Mouse (Mus musculus): ENCODE measurements around the gene Kcnb1. TPM values are rescaled to one million over a fixed set of nuclear protein-coding genes. Genes with fewer than 3 reads are reported as not detected.

The Kcnb1 gene
- total and polyA plus RNA-seq, 2 experiments from 2014 or later: 6.4 to 29.8 TPM

- Histone ChIP-seq H3K9me3 (ENCODE audit: low read length) (no peaks in the 10 kb centered on the region), H3K4me3 (ENCODE audit: low read depth, low read length) (no peak overlapping the region), H3K27ac (ENCODE audit: low read depth, low read length) (no peak overlapping the region), H3K4me1 (ENCODE audit: insufficient read depth, low read length) (no peaks in the 10 kb centered on the region), H3K9ac (replicated peaks; ENCODE audit: low read length, poor library complexity, severe bottlenecking) (no peak overlapping the region), H3K36me3 (ENCODE audit: insufficient read depth, low read length) (no peaks in the 10 kb centered on the region; the same call in 1 of the 2 replicates), H3K27me3 (ENCODE audit: insufficient read depth, low read length) (no peaks in the 10 kb centered on the region), H3K4me2 (ENCODE audit: low read depth, low read length, poor library complexity, severe bottlenecking) (no peak overlapping the region)
- 96% methylated on average over 10 of the region's 10 CpGs for WGBS
- TF ChIP-seq CTCF (IDR thresholded peaks at IDR 0.05): no peak
- no peak for ATAC-seq (ENCODE audit: low FRiP score)
- peak; percentile 6 for DNase-seq (ENCODE audit: low spot score)
These were observed 26.8 kb downstream of the Kcnb1 start for GRCm38 (mm10) chr2:167163134-167163533.

- Histone ChIP-seq H3K4me1 (ENCODE audit: insufficient read depth, low read length) (no peaks in the 10 kb centered on the region), H3K4me2 (ENCODE audit: low read depth, low read length, poor library complexity, severe bottlenecking) (no peak overlapping the region), H3K27ac (ENCODE audit: low read depth, low read length) (no peak overlapping the region), H3K4me3 (ENCODE audit: low read depth, low read length) (no peak overlapping the region), H3K36me3 (ENCODE audit: insufficient read depth, low read length) (no peaks in the 10 kb centered on the region; the same call in 1 of the 2 replicates), H3K9ac (replicated peaks; ENCODE audit: low read length, poor library complexity, severe bottlenecking) (no peak overlapping the region), H3K27me3 (ENCODE audit: insufficient read depth, low read length) (no peaks in the 10 kb centered on the region), H3K9me3 (ENCODE audit: low read length) (no peaks in the 10 kb centered on the region)
- ATAC-seq (ENCODE audit: low FRiP score) (no peak), DNase-seq (ENCODE audit: low spot score) (peak; percentile 62)
- no peak for TF ChIP-seq CTCF (IDR thresholded peaks at IDR 0.05)
- 74% methylated on average over 10 of the region's 10 CpGs for WGBS
These were observed 27.4 kb downstream of the Kcnb1 start for GRCm38 (mm10) chr2:167162516-167163021.

GRCm38 (mm10) chr2:167159721-167160120, 30.2 kb downstream of the Kcnb1 start:
- Histone ChIP-seq H3K27ac (ENCODE audit: low read depth, low read length) (no peak overlapping the region), H3K27me3 (ENCODE audit: insufficient read depth, low read length) (no peaks in the 10 kb centered on the region), H3K4me3 (ENCODE audit: low read depth, low read length) (no peak overlapping the region), H3K4me2 (ENCODE audit: low read depth, low read length, poor library complexity, severe bottlenecking) (no peak overlapping the region), H3K36me3 (ENCODE audit: insufficient read depth, low read length) (no peaks in the 10 kb centered on the region; the same call in 1 of the 2 replicates), H3K9me3 (ENCODE audit: low read length) (no peaks in the 10 kb centered on the region), H3K4me1 (ENCODE audit: insufficient read depth, low read length) (no peaks in the 10 kb centered on the region), H3K9ac (replicated peaks; ENCODE audit: low read length, poor library complexity, severe bottlenecking) (no peak overlapping the region)
- 90% methylated on average over 4 of the region's 4 CpGs for WGBS
- no peak for TF ChIP-seq CTCF (IDR thresholded peaks at IDR 0.05)
- ATAC-seq (ENCODE audit: low FRiP score): no peak
- DNase-seq (ENCODE audit: low spot score): no peak

- no peak overlapping the region for H3K9ac ChIP-seq (replicated peaks; ENCODE audit: low read length, poor library complexity, severe bottlenecking)
- no peak for TF ChIP-seq CTCF (IDR thresholded peaks at IDR 0.05)
- DNase-seq (ENCODE audit: low spot score) (no peak), ATAC-seq (ENCODE audit: low FRiP score) (no peak)
- H3K4me3 ChIP-seq (ENCODE audit: low read depth, low read length): no peak overlapping the region
- H3K4me1 ChIP-seq (ENCODE audit: insufficient read depth, low read length): no peaks in the 10 kb centered on the region
- H3K4me2 ChIP-seq (ENCODE audit: low read depth, low read length, poor library complexity, severe bottlenecking): no peak overlapping the region
- no peaks in the 10 kb centered on the region for H3K9me3 ChIP-seq (ENCODE audit: low read length)
- H3K36me3 ChIP-seq (ENCODE audit: insufficient read depth, low read length): no peaks in the 10 kb centered on the region; the same call in 1 of the 2 replicates
- H3K27me3 ChIP-seq (ENCODE audit: insufficient read depth, low read length): no peaks in the 10 kb centered on the region
- H3K27ac ChIP-seq (ENCODE audit: low read depth, low read length): no peak overlapping the region
- WGBS: 68% methylated on average over 5 of the region's 5 CpGs
These were observed 31.2 kb downstream of the Kcnb1 start for GRCm38 (mm10) chr2:167158780-167159179.

- Histone ChIP-seq H3K9me3 (ENCODE audit: low read length) (no peaks in the 10 kb centered on the region), H3K9ac (replicated peaks; ENCODE audit: low read length, poor library complexity, severe bottlenecking) (peak overlapping the region; percentile 42; the same call in 1 of the 2 replicates), H3K4me3 (ENCODE audit: low read depth, low read length) (no peak overlapping the region), H3K27me3 (ENCODE audit: insufficient read depth, low read length) (no peaks in the 10 kb centered on the region), H3K27ac (ENCODE audit: low read depth, low read length) (no peak overlapping the region), H3K4me2 (ENCODE audit: low read depth, low read length, poor library complexity, severe bottlenecking) (no peak overlapping the region), H3K4me1 (ENCODE audit: insufficient read depth, low read length) (no peaks in the 10 kb centered on the region), H3K36me3 (ENCODE audit: insufficient read depth, low read length) (no peaks in the 10 kb centered on the region; the same call in 1 of the 2 replicates)
- ATAC-seq (ENCODE audit: low FRiP score) (no peak), DNase-seq (ENCODE audit: low spot score) (no peak)
- WGBS: 36% methylated on average over 9 of the region's 9 CpGs
- no peak for TF ChIP-seq CTCF (IDR thresholded peaks at IDR 0.05)
These were observed 33.7 kb downstream of the Kcnb1 start for GRCm38 (mm10) chr2:167156118-167156715.

GRCm38 (mm10) chr2:167155541-167155973, 34.4 kb downstream of the Kcnb1 start:
- no peak for TF ChIP-seq CTCF (IDR thresholded peaks at IDR 0.05)
- ATAC-seq (ENCODE audit: low FRiP score) (0 out of 2 replicates have a peak, but pooled peaks have one; percentile 52), DNase-seq (ENCODE audit: low spot score) (peak; percentile 39)
- Histone ChIP-seq H3K4me3 (ENCODE audit: low read depth, low read length) (no peak overlapping the region), H3K9me3 (ENCODE audit: low read length) (no peaks in the 10 kb centered on the region), H3K9ac (replicated peaks; ENCODE audit: low read length, poor library complexity, severe bottlenecking) (peak overlapping the region; percentile 42; the same call in 1 of the 2 replicates), H3K27me3 (ENCODE audit: insufficient read depth, low read length) (no peaks in the 10 kb centered on the region), H3K36me3 (ENCODE audit: insufficient read depth, low read length) (no peaks in the 10 kb centered on the region; the same call in 1 of the 2 replicates), H3K4me2 (ENCODE audit: low read depth, low read length, poor library complexity, severe bottlenecking) (no peak overlapping the region), H3K27ac (ENCODE audit: low read depth, low read length) (no peak overlapping the region), H3K4me1 (ENCODE audit: insufficient read depth, low read length) (no peaks in the 10 kb centered on the region)
- 25% methylated on average over 4 of the region's 4 CpGs for WGBS

Data from midbrain, postnatal 0 days (tissue).